Mouse (Mus musculus) lung, embryonic 14.5 days (tissue): ENCODE results near the gene Gm17545. TPM values are rescaled to one million over a fixed set of nuclear protein-coding genes. Genes with fewer than 3 reads are reported as not detected.

Experiments
- ATAC-seq: fragments of 200-750 bp; cut with Nextera tagmentation; 2 replicates; pipeline ENCODE4 v1.8.0; 2017; ENCODE audit warnings: mild to moderate bottlenecking, moderate TSS enrichment, moderate library complexity; ENCODE audit not compliant: insufficient read depth
- DNase-seq: peaks from one replicate; pipeline ENCODE4 v3.0.0-alpha.2; 2015
- H3K27ac ChIP-seq: fragments of 300-500 bp; sonication (generic); 2 replicates; pipeline ENCODE4 v1.5.1; 2014; ENCODE audit warnings: low read depth, mild to moderate bottlenecking, moderate library complexity
- H3K27me3 ChIP-seq: fragments of 300-500 bp; sonication (generic); 2 replicates; pipeline ENCODE4 v1.6.1; 2014; ENCODE audit warnings: low read length, control low read depth; ENCODE audit not compliant: insufficient read depth
- H3K36me3 ChIP-seq: fragments of 300-500 bp; sonication (generic); 2 replicates; pipeline ENCODE4 v1.6.1; 2014; ENCODE audit warnings: control low read depth; ENCODE audit not compliant: insufficient read depth
- H3K4me1 ChIP-seq: fragments of 300-500 bp; sonication (generic); 2 replicates; pipeline ENCODE4 v1.6.1; 2014; ENCODE audit warnings: antibody characterized with exemption, control low read depth; ENCODE audit not compliant: insufficient read depth
- H3K4me2 ChIP-seq: fragments of 300-500 bp; sonication (generic); 2 replicates; pipeline ENCODE4 v1.6.1; 2014; ENCODE audit warnings: mild to moderate bottlenecking
- H3K4me3 ChIP-seq: fragments of 300-500 bp; sonication (generic); 2 replicates; pipeline ENCODE4 v1.5.1; 2014; ENCODE audit warnings: low read depth, low read length
- H3K9ac ChIP-seq: fragments of 300-500 bp; sonication (generic); 2 replicates; pipeline ENCODE4 v1.6.1; 2014
- H3K9me3 ChIP-seq: fragments of 300-500 bp; sonication (generic); 2 replicates; pipeline ENCODE4 v1.6.1; 2016; ENCODE audit warnings: low read depth, low read length, control low read depth
- CTCF ChIP-seq: IDR thresholded peaks from 2 replicates; pipeline ENCODE4 v1.5.1; 2016; ENCODE audit warnings: antibody characterized with exemption, low read depth
- whole genome bisulfite sequencing: fragments of 180-500 bp; shearing (Covaris S2); extraction: QIAGEN DNeasy Blood & Tissue Kit; methylation state at CpG from one replicate; pipeline ENCODE4 v1.1.7; 2014; 5-methylcytosine and 5-hydroxymethylcytosine counted together
- polyA plus RNA-seq: library from polyadenylated mRNA; unstranded; fragments of >200 nt; fragmentation: Nextera tagmentation; extraction: Ambion mirVana; gene quantifications from 2 replicates; pipeline ENCODE4 v1.2.1, GENCODE M21; 2014

The Gm17545 gene
- polyA plus RNA-seq, 1 experiment from 2014 or later: not detected

- no peaks in the 10 kb centered on the region for H3K9me3 ChIP-seq
- WGBS: 85% methylated on average over 3 of the region's 3 CpGs
- peaks cover 9% of the 10 kb centered on the region for H3K36me3 ChIP-seq
- peak within 1 kb of the TSS; percentile 84; the same call in 1 of the 2 replicates for H3K9ac ChIP-seq
- peak within 1 kb of the TSS; percentile 70; the same call in 1 of the 2 replicates for H3K27ac ChIP-seq
- H3K4me1 ChIP-seq: no peaks in the 10 kb centered on the region
- H3K27me3 ChIP-seq: no peaks in the 10 kb centered on the region
- DNase-seq: no peak
- H3K4me2 ChIP-seq: peak within 1 kb of the TSS; percentile 78
- no peak for TF ChIP-seq CTCF
- ATAC-seq: no peak
- peak within 1 kb of the TSS; percentile 85 for H3K4me3 ChIP-seq
These were observed 15.6 kb downstream of the Gm17545 start, which contains the start of gene Rp9 for GRCm38 (mm10) chr9:22469643-22470042. Gene Rp9, minus strand, starts transcription at chr9:22469743.

DNA sequence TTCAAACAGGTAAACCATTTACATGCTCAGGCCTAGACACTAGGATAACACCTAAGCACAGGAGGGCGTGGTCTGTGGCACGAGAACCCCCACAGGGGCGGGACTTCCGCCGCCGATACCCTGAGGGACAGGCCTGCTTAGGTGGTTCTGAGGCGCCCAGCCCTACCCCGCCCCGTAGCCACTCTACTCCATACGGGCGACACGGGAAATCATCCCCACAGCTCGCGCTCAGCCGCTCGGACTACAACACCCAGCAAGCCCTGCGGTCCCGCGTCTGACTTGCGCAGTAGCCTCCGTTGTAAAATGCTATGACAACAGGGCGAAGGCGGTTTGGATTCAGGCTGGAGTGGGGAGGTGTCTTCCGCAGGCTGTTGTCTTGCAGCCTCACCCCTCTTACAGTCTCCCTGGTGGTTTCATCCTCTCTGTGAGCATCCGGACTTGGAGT is 21.4 kb downstream of the Gm17545 start, which contains the start of gene Bbs9:
TSS of gene Bbs9 (plus strand) at position 292 of the 445 bp plus-strand sequence.
- no peak for TF ChIP-seq CTCF

GRCm38 (mm10) chr9:22476265-22476664 is 22.2 kb downstream of the Gm17545 start:
- no peaks in the 10 kb centered on the region for H3K36me3 ChIP-seq
- H3K9me3 ChIP-seq: no peaks in the 10 kb centered on the region
- H3K27me3 ChIP-seq: no peaks in the 10 kb centered on the region
- no peak for TF ChIP-seq CTCF
- peak overlapping the region; percentile 61 for H3K4me3 ChIP-seq
- peak overlapping the region; percentile 66 for H3K4me2 ChIP-seq
- WGBS: 4% methylated on average over 10 of the region's 10 CpGs
- DNase-seq: peak; percentile 49
- H3K4me1 ChIP-seq: no peaks in the 10 kb centered on the region
- no peak for ATAC-seq
- peak overlapping the region; percentile 61 for H3K9ac ChIP-seq
- H3K27ac ChIP-seq: no peak overlapping the region

More for the DNA sequence above, 21.4 kb downstream of the Gm17545 start, which contains the start of gene Bbs9:
- under 1% methylated on average over 25 of the region's 25 CpGs for WGBS
- Histone ChIP-seq H3K36me3 (no peaks in the 10 kb centered on the region), H3K27me3 (no peaks in the 10 kb centered on the region), H3K4me3 (peak within 1 kb of the TSS; percentile 61), H3K9ac (peak within 1 kb of the TSS; percentile 61), H3K4me2 (peak within 1 kb of the TSS; percentile 66), H3K27ac (peak within 1 kb of the TSS; percentile 45), H3K9me3 (no peaks in the 10 kb centered on the region), H3K4me1 (no peaks in the 10 kb centered on the region)
- peak; percentile 100 for ATAC-seq
- DNase-seq: peak; percentile 95

DNA sequence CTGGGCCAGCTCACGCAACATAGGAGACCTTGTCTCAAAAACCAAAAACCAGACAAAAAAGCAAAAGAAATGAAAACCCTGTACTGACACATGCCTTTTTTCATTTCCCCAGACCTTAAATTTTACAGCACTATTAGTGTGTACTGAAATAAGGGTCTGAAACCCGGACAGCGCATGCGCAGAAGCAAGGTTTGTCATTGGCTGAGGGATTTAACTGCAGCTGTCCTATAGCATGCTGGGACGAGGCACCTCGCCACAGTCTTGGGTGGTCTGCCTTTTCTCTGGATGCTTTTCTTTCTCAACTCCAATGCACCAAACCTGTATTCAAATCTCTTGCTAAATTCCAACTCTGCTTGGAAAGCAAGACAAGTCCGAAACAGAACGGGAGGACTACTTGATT is 24.9 kb downstream of the Gm17545 start:
- no peak overlapping the region for H3K9ac ChIP-seq
- DNase-seq (no peak), ATAC-seq (no peak)
- H3K4me1 ChIP-seq: no peaks in the 10 kb centered on the region
- H3K4me2 ChIP-seq: no peak overlapping the region
- no peak overlapping the region for H3K27ac ChIP-seq
- H3K4me3 ChIP-seq: no peak overlapping the region
- H3K36me3 ChIP-seq: no peaks in the 10 kb centered on the region
- no peaks in the 10 kb centered on the region for H3K9me3 ChIP-seq
- no peaks in the 10 kb centered on the region for H3K27me3 ChIP-seq
- 88% methylated on average over 8 of the region's 8 CpGs for WGBS
- no peak for TF ChIP-seq CTCF

DNA sequence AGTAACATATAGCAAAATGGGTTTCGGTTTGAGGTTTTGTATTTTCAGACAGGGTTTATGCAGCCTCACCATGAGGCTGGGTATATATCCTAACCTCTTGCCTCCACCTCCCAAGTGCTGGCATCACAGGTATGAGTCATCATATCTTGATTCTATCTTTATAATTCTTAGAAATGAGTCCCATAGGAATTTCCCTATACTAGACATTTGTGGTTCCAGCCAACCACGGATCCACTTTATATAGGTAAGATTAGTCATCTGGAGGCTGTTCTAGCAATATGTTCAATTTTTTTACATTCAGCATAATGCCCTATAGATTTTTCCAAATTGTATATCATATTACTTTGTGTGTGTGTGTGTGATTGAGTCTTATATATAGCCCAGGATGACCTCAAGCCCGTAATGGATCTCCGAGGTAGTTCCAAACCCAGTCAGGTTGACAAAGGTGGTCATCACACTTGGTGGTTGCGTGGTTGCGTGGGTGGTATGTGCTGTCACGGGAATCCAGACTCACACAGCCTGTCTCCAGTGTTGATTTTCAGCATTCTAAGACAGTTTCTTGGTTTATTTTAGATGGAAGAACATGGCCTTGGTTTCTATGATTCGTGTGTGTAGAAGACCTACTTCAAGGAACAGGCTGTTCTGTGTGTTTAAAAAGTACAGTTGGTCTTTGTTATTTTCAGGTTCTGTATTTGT is 29.9 kb downstream of the Gm17545 start:
- no peak overlapping the region for H3K9ac ChIP-seq
- H3K9me3 ChIP-seq: no peaks in the 10 kb centered on the region
- WGBS: 86% methylated on average over 8 of the region's 8 CpGs
- no peak for TF ChIP-seq CTCF
- no peak overlapping the region for H3K27ac ChIP-seq
- H3K27me3 ChIP-seq: no peaks in the 10 kb centered on the region
- no peak overlapping the region for H3K4me2 ChIP-seq
- no peaks in the 10 kb centered on the region for H3K4me1 ChIP-seq
- ATAC-seq (no peak), DNase-seq (no peak)
- H3K36me3 ChIP-seq: no peaks in the 10 kb centered on the region
- H3K4me3 ChIP-seq: no peak overlapping the region

DNA sequence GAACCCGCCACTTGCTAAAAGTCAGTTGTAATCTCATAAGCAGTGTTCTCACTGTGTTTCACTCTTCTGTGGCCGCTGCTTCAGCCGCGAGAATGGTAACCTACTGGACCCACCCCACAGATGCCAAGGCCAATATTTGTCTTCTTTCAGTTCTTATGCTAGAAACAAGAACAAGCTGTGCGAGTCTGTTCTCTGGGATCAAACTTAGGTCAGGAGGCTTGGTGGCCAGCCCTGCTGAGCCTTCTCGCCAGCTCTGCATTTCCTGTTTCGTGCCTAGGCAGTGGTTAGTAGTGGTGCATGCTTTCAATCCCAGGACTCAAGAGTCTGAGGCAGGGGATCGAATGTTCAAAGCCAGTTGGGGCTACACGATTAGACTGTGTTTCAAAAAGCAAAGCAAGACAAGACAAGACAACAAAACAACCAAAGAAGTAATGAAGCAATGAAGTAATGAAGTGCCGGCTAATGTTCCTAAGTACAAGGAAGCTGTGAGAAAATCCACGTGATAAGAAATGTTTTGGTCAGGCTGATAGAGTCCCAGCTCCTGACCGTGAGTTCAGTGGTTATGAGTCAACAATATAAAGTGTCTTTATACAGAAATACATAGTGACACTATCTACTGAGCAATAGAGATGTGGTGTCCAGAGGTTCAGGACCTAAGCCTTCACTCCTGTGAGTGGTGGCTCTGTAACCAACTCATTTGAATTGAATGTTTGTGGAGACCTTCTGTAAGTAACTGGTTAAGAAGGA is 30.6 kb downstream of the Gm17545 start:
- DNase-seq: no peak
- H3K27ac ChIP-seq: no peak overlapping the region
- H3K4me2 ChIP-seq: no peak overlapping the region
- no peaks in the 10 kb centered on the region for H3K36me3 ChIP-seq
- H3K27me3 ChIP-seq: no peaks in the 10 kb centered on the region
- H3K9ac ChIP-seq: no peak overlapping the region
- H3K9me3 ChIP-seq: no peaks in the 10 kb centered on the region
- no peak overlapping the region for H3K4me3 ChIP-seq
- no peaks in the 10 kb centered on the region for H3K4me1 ChIP-seq
- 71% methylated on average over 12 of the region's 12 CpGs for WGBS
- ATAC-seq: no peak
- TF ChIP-seq CTCF: no peak

DNA sequence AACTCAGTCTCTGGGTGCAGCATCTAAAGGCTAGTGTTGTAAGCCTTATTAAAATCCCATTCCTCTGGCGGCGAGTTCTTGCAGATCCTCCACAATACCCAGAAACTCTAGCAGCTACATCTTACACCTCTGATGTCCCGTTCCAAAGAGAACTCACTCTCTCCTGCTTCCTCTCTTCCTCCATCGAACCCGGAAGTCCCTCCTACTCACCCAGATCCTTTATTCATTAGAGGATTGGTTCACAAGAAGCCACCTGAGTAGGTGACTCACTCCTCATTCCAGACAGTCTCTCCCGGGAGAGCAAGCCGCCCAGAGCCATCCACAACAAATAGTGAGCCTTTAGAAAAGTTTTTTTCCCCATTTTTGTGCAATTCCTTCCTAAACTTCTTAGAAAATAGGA is 32.1 kb downstream of the Gm17545 start:
- Histone ChIP-seq H3K9me3 (no peaks in the 10 kb centered on the region), H3K4me2 (no peak overlapping the region), H3K9ac (no peak overlapping the region), H3K27ac (no peak overlapping the region), H3K36me3 (no peaks in the 10 kb centered on the region), H3K4me1 (no peaks in the 10 kb centered on the region), H3K27me3 (no peaks in the 10 kb centered on the region), H3K4me3 (no peak overlapping the region)
- ATAC-seq (no peak), DNase-seq (no peak)
- 83% methylated on average over 7 of the region's 7 CpGs for whole genome bisulfite sequencing
- TF ChIP-seq CTCF: no peak
